In genomic region chr8:89021139-89021538, GRCm38 (mm10) we compare ENCODE assay signal across 16 mouse cellular contexts. TPM values are rescaled to one million over a fixed set of nuclear protein-coding genes. Genes with fewer than 3 reads are reported as not detected.
DNase-seq lines count a peak whose midpoint lies in the region; ATAC-seq and TF ChIP-seq lines count a peak whose summit lies in the region.
"Had no signal": no experiment of that assay in that cellular context is flagged by ENCODE, and none has a peak within 500 bp of the region (broad histone marks: within the 10 kb centered on the region; RNA-seq: fewer than 3 reads in every experiment).

No protein-coding gene starts in this region.

- no peak for TF ChIP-seq POLR2A in ES-Bruce4 (IDR thresholded peaks at IDR 0.05; ENCODE audit: insufficient read depth, low read length)

- H3K27ac ChIP-seq in forebrain, embryonic 12.5 days = no peak overlapping the region
- no peak overlapping the region for H3K27ac ChIP-seq in forebrain, embryonic 11.5 days (ENCODE audit: low read depth, low read length)
- peak overlapping the region; percentile 80 for H3K27ac ChIP-seq in ES-Bruce4 (ENCODE audit: insufficient read depth, low read length)
- 0 out of 2 replicates have a peak overlapping the region, but pooled peaks have one; percentile 60 for H3K27ac ChIP-seq in embryonic facial prominence, embryonic 10.5 days (replicated peaks)
- no peak overlapping the region for H3K27ac ChIP-seq in left cerebral cortex, adult 2 months
- H3K27ac ChIP-seq: heart, embryonic 15.5 days; midbrain, embryonic 15.5 days; neural tube, embryonic 13.5 days had no signal

- TF ChIP-seq CTCF in ES-Bruce4 (IDR thresholded peaks at IDR 0.05; ENCODE audit: low read depth, low read length) = no peak
- TF ChIP-seq CTCF in left cerebral cortex, adult 2 months (IDR thresholded peaks at IDR 0.05) = no peak

- intact Hi-C loops in left cerebral cortex, adult 2 months (cut with DNase I) = no loop called here

- H3K4me1 ChIP-seq in forebrain, embryonic 12.5 days = peaks cover 32% of the 10 kb centered on the region
- peaks cover 13% of the 10 kb centered on the region; the same call in 1 of the 2 replicates for H3K4me1 ChIP-seq in forebrain, embryonic 11.5 days (replicated peaks; ENCODE audit: control insufficient read depth, insufficient read depth, low read length)
- H3K4me1 ChIP-seq in ES-Bruce4 (ENCODE audit: control insufficient read depth, insufficient read depth, low read length) = peaks cover 5% of the 10 kb centered on the region
- peaks cover 44% of the 10 kb centered on the region for H3K4me1 ChIP-seq in embryonic facial prominence, embryonic 10.5 days

- no peak overlapping the region for H3K4me2 ChIP-seq in forebrain, embryonic 12.5 days
- H3K4me2 ChIP-seq in forebrain, embryonic 11.5 days (ENCODE audit: low read depth, low read length, severe bottlenecking) = no peak overlapping the region
- H3K4me2 ChIP-seq: heart, embryonic 15.5 days; midbrain, embryonic 15.5 days; neural tube, embryonic 13.5 days had no signal

- peaks cover 22% of the 10 kb centered on the region for H3K27me3 ChIP-seq in forebrain, embryonic 12.5 days
- no peaks in the 10 kb centered on the region; the same call in 1 of the 2 replicates for H3K27me3 ChIP-seq in forebrain, embryonic 11.5 days (ENCODE audit: control insufficient read depth, insufficient read depth, low read length)
- no peaks in the 10 kb centered on the region for H3K27me3 ChIP-seq in ES-Bruce4 (ENCODE audit: control insufficient read depth, insufficient read depth, low read length, poor library complexity, severe bottlenecking)
- H3K27me3 ChIP-seq in embryonic facial prominence, embryonic 10.5 days (replicated peaks; ENCODE audit: low read depth, poor library complexity, severe bottlenecking) = peaks cover 46% of the 10 kb centered on the region

- no peaks in the 10 kb centered on the region for H3K36me3 ChIP-seq in forebrain, embryonic 12.5 days (replicated peaks)
- H3K36me3 ChIP-seq in forebrain, embryonic 11.5 days (ENCODE audit: control insufficient read depth, insufficient read depth, low read length) = no peaks in the 10 kb centered on the region
- no peaks in the 10 kb centered on the region for H3K36me3 ChIP-seq in ES-Bruce4 (ENCODE audit: control insufficient read depth, insufficient read depth, low read length, poor library complexity, severe bottlenecking)
- H3K36me3 ChIP-seq in embryonic facial prominence, embryonic 10.5 days (replicated peaks) = no peaks in the 10 kb centered on the region
- H3K36me3 ChIP-seq: heart, embryonic 15.5 days; midbrain, embryonic 15.5 days; neural tube, embryonic 13.5 days had no signal

- no peak for TF ChIP-seq EP300 in ES-Bruce4 (IDR thresholded peaks at IDR 0.05; ENCODE audit: insufficient read depth, low read depth, low read length)

- no peak for DNase-seq in forebrain, embryonic 11.5 days (ENCODE audit: low spot score)
- peak; percentile 30 for DNase-seq in kidney, adult 9 months
- DNase-seq in kidney, postnatal 14 days = no peak
- peak; percentile 63 for DNase-seq in embryonic facial prominence, embryonic 10.5 days (ENCODE audit: low spot score)
- no peak for DNase-seq in left cerebral cortex, adult 2 months (ENCODE audit: extremely low spot score in 1 of 2, low spot score in 2 of 2)
- no peak for DNase-seq in cerebellum, postnatal 4 days (ENCODE audit: low spot score in 2 of 2)
- DNase-seq: adrenal gland, postnatal 25 days; cerebellum, adult 11 months; retina, postnatal 1 day; spleen, adult 18-20 months had no signal

- ATAC-seq in forebrain, embryonic 12.5 days (ENCODE audit: low FRiP score) = peak; percentile 31; the same call in 1 of the 2 replicates
- ATAC-seq in forebrain, embryonic 11.5 days (replicated peaks; ENCODE audit: low FRiP score) = no peak
- ATAC-seq: midbrain, embryonic 15.5 days had no signal

- H3K9me3 ChIP-seq in forebrain, embryonic 12.5 days = no peaks in the 10 kb centered on the region
- no peaks in the 10 kb centered on the region for H3K9me3 ChIP-seq in forebrain, embryonic 11.5 days (ENCODE audit: control insufficient read depth, low read length)
- no peaks in the 10 kb centered on the region for H3K9me3 ChIP-seq in ES-Bruce4 (replicated peaks; ENCODE audit: control insufficient read depth, insufficient read depth, low read length, poor library complexity, severe bottlenecking)
- H3K9me3 ChIP-seq in embryonic facial prominence, embryonic 10.5 days = no peaks in the 10 kb centered on the region
- H3K9me3 ChIP-seq: heart, embryonic 15.5 days; midbrain, embryonic 15.5 days; neural tube, embryonic 13.5 days had no signal

- no peak overlapping the region for H3K9ac ChIP-seq in forebrain, embryonic 12.5 days
- no peak overlapping the region for H3K9ac ChIP-seq in forebrain, embryonic 11.5 days (ENCODE audit: low read length)
- peak overlapping the region; percentile 31; the same call in 1 of the 2 replicates for H3K9ac ChIP-seq in ES-Bruce4 (ENCODE audit: low read depth, poor library complexity, severe bottlenecking)
- H3K9ac ChIP-seq: heart, embryonic 15.5 days; midbrain, embryonic 15.5 days; neural tube, embryonic 13.5 days had no signal

- whole genome bisulfite sequencing in forebrain, embryonic 12.5 days = 12% methylated on average over 5 of the region's 5 CpGs
- WGBS in forebrain, embryonic 11.5 days = 5% methylated on average over 5 of the region's 5 CpGs
- WGBS in embryonic facial prominence, embryonic 10.5 days = 4% methylated on average over 5 of the region's 5 CpGs

- no peak overlapping the region for H3K4me3 ChIP-seq in forebrain, embryonic 12.5 days (replicated peaks)
- no peak overlapping the region for H3K4me3 ChIP-seq in forebrain, embryonic 11.5 days (ENCODE audit: low read depth, low read length)
- no peak overlapping the region for H3K4me3 ChIP-seq in ES-Bruce4 (ENCODE audit: low read depth, low read length)
- peak overlapping the region; percentile 19; the same call in 1 of the 2 replicates for H3K4me3 ChIP-seq in embryonic facial prominence, embryonic 10.5 days
- H3K4me3 ChIP-seq in left cerebral cortex, adult 2 months = no peak overlapping the region
- H3K4me3 ChIP-seq: heart, embryonic 15.5 days; midbrain, embryonic 15.5 days; neural tube, embryonic 13.5 days had no signal

RNA-seq across cellular contexts. Expression of gene Sall1, which starts 22.8 kb away (rescaled TPM):
- 26.6 and 33.4 TPM in 2 replicates for polyA plus RNA-seq in forebrain, embryonic 12.5 days (2016; fragmentation: Nextera tagmentation; extraction: Ambion mirVana)
- 27.8 and 32.9 TPM in 2 replicates for polyA plus RNA-seq in forebrain, embryonic 11.5 days (2014; fragmentation: Nextera tagmentation; extraction: Ambion mirVana)
- polyA plus RNA-seq in ES-Bruce4 (2011; ENCODE audit: insufficient read depth, insufficient read length, low read depth, missing spikeins) = 58.9 and 60.4 TPM in 2 replicates
- 4.7 and 6.3 TPM in 2 replicates for polyA plus RNA-seq in embryonic facial prominence, embryonic 10.5 days (2016; fragmentation: Nextera tagmentation; extraction: Ambion mirVana)
- total RNA-seq in left cerebral cortex, adult 2 months (2021) = 10 to 100 TPM; 11.5 to 11.6 TPM
- total RNA-seq: adrenal gland, postnatal 25 days; gastrocnemius, adult 18-20 months had no signal

Comparison
In these comparisons a context has a peak if more than half of its experiments do, and no peak if none do; other contexts are left out.
1. DNase-seq: peak in kidney, adult 9 months (single experiment) and embryonic facial prominence, embryonic 10.5 days (single experiment); none in forebrain, embryonic 11.5 days (single experiment), kidney, postnatal 14 days (single experiment), left cerebral cortex, adult 2 months (0 of 2) and cerebellum, postnatal 4 days (0 of 2).
2. H3K27ac ChIP-seq: peak in ES-Bruce4 (single experiment) and embryonic facial prominence, embryonic 10.5 days (single experiment); none in forebrain, embryonic 12.5 days (single experiment), forebrain, embryonic 11.5 days (single experiment) and left cerebral cortex, adult 2 months (single experiment).